Mouse (Mus musculus): Measurements from ENCODE around the gene Angptl1. TPM values are rescaled to one million over a fixed set of nuclear protein-coding genes. Genes with fewer than 3 reads are reported as not detected.

Angptl1 gene
- total RNA-seq, 2 experiments from 2014 or later, result 26.8 to 38.1 TPM

DNA sequence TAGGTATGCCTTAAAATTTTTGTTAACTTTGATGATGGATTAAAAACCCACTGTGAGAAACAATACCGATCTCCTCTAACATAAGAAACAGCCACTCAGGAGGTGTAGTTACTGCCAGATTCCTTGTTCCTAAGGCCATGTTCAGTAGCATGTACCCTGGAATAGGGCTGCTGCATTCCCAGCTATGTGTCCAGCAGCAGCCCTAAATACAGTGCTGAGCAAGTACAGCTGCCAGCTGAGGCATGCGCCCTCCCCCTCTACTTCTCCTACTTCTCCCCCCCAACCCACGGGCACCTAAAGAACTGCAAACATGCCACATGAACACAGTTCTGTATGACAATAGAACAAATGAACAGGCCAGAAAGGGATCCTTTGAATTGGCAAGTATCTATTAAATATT is 25.4 kb downstream of the Angptl1 start:
- intact Hi-C loops (cut with DNase I; ENCODE audit: low total_unique reads), result no loop called here
- no peak for DNase-seq

DNA sequence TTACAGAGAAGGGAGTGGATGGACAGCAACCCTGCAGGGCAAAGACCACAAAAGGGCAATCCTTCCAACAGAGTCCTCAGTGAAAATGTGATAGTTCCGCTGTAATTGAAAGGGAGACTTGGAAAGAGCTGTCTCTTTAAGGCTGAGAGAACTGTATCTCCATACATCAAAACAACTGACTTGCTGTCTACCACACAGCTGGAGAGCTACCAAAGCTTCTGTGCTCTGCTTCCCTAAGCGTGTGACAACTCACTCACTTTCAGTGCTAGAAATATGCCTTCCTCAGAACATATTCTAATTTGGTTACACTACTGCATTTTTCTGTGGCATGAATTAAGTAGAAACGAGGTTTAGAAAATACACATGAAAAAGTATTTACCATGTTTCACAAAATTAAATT is 25.9 kb downstream of the Angptl1 start:
- intact Hi-C loops (cut with DNase I; ENCODE audit: low total_unique reads), result no loop called here
- no peak for DNase-seq

DNA sequence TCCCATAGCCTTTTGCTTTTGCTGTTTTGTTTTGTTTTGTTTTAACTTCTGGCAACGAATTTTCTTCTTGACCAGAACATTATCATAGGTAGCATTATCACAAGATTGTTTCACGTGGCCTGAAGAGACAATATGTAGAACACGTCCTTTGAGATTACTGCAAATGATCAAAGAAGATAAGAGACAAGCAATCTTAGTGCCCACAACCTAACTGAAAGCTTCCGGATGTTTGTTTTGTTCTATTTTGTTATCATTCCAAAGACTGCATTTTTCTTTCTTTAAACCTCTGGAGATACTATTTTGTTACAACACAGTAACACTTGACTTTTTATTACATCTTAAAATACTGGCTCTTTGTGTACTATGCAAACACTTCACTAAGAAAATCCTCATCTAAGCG is 31.7 kb downstream of the Angptl1 start:
- no peak for DNase-seq
- intact Hi-C loops (cut with DNase I; ENCODE audit: low total_unique reads), result no loop called here

DNA sequence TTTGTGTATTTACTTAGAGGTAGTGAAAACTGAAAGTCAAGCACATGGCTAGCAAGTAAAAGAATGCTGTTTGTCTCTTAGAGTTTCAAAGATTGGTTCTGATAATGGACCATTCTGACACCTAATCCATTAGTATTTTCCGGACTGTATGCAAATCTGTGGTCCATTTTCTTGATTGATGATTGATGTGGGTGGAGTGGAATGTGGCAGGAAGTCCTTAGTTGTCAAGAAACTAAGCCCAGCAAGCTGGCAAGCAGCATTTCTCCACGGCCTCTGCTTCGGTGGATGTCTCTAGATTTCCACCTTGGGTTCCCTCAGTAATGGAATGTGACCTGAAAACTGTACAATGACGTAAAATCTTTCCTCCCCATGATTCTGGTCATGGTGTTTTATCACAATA is 32.3 kb downstream of the Angptl1 start:
- intact Hi-C loops (cut with DNase I; ENCODE audit: low total_unique reads), result no loop called here
- DNase-seq, result no peak

DNA sequence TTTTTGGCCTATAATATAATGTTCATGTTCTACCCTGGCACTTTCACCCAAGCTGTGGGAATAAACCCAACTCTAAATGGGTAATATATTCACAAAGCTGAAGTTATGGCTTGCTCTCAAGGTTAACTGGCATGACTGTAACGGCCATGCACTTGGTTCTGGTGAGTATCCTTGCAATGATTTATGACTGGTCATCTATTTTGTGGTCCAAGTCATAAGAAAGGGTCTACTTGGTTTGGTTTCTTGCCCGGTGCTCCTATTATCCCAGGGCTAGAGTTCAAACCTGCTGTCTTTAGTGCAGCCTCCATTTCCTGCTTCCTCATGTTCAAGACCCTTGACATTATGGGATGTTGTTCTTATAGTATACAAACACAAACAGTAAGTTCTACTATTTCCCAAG is 46.4 kb downstream of the Angptl1 start:
- intact Hi-C loops (cut with DNase I; ENCODE audit: low total_unique reads), result no loop called here
- no peak for DNase-seq

DNA sequence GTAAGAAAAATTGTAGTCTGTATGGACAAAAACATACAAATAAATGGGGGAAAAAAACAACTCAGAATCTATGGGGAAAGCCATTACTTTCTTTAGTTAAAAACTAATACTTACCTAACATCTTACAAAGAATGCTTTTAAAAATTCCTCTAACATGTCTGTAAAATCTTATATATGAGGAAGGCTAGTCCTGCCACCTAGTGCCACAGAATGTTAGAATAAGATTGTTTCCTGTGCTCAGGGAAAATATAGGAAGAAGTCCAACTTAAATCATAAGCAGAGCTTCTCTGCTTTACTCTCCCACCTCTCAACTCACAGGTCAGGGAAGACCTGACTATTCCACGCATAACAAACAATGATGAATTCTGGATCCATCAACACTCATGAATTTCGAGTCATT is 47.5 kb downstream of the Angptl1 start:
- DNase-seq, result no peak
- intact Hi-C loops (cut with DNase I; ENCODE audit: low total_unique reads), result no loop called here

DNA sequence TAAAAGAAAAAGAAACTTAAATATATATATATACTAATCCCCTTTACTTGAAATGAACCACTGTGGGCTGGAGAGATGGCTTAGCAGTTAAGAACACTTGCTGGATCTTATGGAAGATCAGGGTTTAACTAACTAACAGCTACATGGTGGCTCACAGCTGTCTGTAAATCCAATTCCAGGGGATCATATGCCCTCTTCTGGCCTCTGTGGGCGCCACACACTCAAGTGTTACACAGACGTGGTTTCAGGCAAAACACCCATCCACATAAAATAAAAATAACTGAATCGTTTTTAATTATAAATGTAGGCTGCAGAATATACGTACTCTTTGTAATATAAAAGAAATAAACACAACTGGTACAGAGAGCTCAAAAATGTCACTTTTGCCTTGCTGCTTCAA is 50.5 kb downstream of the Angptl1 start:
- DNase-seq, result no peak
- intact Hi-C loops (cut with DNase I; ENCODE audit: low total_unique reads), result no loop called here

DNA sequence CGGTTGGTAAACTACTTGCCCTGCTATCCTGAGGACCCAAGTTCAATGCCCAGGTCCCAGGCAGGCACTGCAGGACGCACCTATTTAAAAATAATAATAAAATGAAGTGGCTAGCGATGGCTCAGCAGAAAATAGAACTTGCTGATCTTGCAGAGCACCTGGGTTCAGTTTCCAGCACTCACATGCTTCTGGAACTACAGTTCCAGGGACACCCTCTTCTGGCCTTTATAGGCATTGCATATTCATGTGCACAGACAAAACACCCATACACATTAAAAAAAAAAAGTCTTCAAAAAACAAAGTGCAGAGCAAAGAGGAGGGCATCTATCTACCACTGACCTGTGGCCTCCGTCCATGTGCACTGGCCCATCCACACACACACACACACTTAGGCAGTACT is 53.2 kb downstream of the Angptl1 start:
- no peak for DNase-seq
- intact Hi-C loops (cut with DNase I; ENCODE audit: low total_unique reads), result no loop called here

DNA sequence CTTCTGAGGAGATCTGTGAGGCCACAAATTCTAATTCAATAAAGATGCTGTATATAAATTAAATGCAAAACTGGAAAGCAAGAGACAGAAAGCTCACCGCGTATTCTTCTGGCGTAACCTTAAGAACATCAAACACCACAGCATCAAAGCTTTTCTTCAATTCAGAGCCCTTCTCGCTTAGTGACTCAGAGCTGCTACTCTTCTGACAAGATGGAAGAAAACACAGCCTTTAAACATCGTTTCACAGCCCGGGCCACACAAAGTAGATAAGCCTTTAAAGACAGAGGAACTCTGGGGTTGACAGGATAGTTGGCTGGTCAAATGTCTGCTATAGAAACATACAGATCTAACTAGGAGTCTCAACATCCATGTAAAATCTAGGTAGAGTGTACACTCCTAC is 63.3 kb downstream of the Angptl1 start:
- intact Hi-C loops (cut with DNase I; ENCODE audit: low total_unique reads), result no loop called here
- no peak for DNase-seq

DNA sequence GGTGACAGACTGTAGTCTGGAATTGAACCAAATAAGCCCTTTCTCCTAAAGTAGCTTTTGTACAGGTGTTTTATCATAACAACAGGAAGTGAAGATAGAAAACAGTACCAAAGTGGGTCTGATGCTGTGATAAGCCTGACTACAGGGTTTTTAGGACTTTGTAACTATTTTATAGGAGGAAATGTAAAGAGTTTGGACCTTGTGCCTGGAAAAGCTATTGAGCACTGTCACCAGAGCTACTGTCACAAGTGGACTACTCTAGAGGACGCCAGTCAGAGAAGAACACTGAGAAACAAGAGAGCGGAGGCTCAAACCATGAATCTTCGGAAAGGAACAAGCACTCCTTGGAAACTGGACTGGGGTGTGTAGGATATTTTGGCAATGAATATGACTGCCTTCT is 65.5 kb downstream of the Angptl1 start:
- intact Hi-C loops (cut with DNase I; ENCODE audit: low total_unique reads), result no loop called here
- no peak for DNase-seq

DNA sequence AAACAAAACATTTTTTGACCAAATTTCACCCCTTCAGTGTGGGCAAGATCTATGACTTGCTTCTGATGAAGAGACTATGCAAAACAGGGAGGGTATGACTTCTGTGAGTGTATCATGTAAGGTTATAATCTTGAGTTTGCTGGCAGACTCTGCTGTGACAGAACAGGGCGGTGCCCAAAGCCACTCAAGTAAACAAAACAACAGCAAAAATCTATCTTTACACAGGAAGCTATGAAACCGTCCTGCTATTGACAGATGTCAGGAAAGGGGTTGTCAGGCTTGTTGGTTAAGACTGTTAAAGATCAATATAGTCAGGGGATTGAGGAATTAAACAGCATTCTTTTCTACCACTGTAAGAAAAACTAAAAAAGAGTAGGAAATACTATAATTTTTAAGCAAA is 67.3 kb downstream of the Angptl1 start:
- intact Hi-C loops (cut with DNase I; ENCODE audit: low total_unique reads), result loop anchor here (5.0 kb wide), 1 partner anchor 163 kb away; no protein-coding TSS in a partner anchor
- no peak for DNase-seq

DNA sequence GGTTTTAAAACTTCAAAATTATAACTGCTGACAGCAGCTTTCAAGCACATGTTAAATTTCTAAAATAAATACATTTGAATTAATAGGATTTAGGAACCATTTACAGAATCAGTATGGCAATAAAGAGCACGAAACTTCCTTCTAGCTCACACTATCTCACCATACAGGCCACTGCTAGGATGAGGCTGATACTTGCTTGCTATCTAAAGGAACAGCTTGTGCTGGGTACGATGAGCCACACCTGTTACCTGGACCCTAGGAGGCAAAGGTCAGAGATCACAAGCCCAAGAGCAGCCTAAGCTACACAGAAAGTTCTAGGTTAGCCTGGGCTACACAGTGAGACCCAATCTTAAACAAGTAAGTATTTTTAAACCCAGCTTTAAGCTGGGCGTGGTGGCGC is 70.9 kb downstream of the Angptl1 start:
- DNase-seq, result no peak
- intact Hi-C loops (cut with DNase I; ENCODE audit: low total_unique reads), result loop anchor here (5.0 kb wide), 1 partner anchor 167 kb away; no protein-coding TSS in a partner anchor

DNA sequence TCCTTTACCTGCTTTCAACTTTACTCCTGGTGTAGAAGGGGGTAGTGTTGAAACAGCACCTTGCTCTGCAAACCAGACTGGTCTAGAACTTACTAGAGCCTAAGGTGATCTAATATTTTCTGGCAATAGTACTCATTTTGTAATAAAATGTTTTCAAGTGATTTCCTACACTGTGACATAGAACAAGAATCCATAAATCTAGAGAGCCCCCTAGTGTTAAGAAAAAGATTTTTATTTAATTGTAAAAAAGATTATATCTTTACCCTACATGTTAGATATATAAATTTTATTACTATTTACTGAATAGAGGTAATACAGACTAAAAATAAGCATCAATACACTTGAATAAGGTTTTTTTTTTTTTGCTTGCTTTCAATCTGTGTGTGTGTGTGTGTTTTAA is 71.5 kb downstream of the Angptl1 start:
- intact Hi-C loops (cut with DNase I; ENCODE audit: low total_unique reads), result loop anchor here (5.0 to 10.0 kb wide), 2 partner anchors 168 to 385 kb away; no protein-coding TSS in a partner anchor
- DNase-seq, result no peak

Other genes starting within 250 kb of the Angptl1 start
- 1 to 10 TPM; 5.3 to 7.4 TPM for gene Tor3a, start 164.2 kb upstream of the Angptl1 start, total RNA-seq (2021)
- 10 to 100 TPM; 26.8 to 27.2 TPM for gene Fam20b, start 119.5 kb upstream of the Angptl1 start, total RNA-seq (2021)
- gene Ralgps2, start 101.1 kb downstream of the Angptl1 start, total RNA-seq (2021), result 1 to 10 TPM; 5.1 to 6.4 TPM

Measured in gastrocnemius, postnatal 14 days (tissue).